Mouse (Mus musculus) small intestine, adult 2 months (tissue): ENCODE measurements at regions not wholly inside any gene's neighbourhood (a gene's known extent, or its start where the extent isn't known, plus 50 kb on each side); places are given as distances from the start of the nearest gene placed in this dataset.

Source experiments
- CTCF ChIP-seq: fragments of 200-500 bp; IDR thresholded peaks from 2 replicates; pipeline ENCODE4 v1.5.1; 2012; ENCODE audit warnings: low read depth, mild to moderate bottlenecking, control low read depth, inconsistent platforms, low read length, moderate library complexity, mixed read lengths; ENCODE audit not compliant: insufficient replicate concordance, insufficient read length; ENCODE audit errors: extremely low read depth
- POLR2A ChIP-seq: fragments of 200-500 bp; IDR thresholded peaks from 2 replicates; pipeline ENCODE4 v1.6.1; 2012; ENCODE audit warnings: low read depth, mild to moderate bottlenecking, control low read depth, inconsistent platforms, low read length, moderate library complexity

- no peak for TF ChIP-seq POLR2A
- TF ChIP-seq CTCF, result no peak
These were observed 116.6 kb downstream of the Cyp26b1 start for GRCm38 (mm10) chr6:84477072-84477471.
